Mouse (Mus musculus) G1E (cell line): ENCODE measurements around the gene Sema5a.

ENCODE experiments used
- CTCF ChIP-seq: IDR thresholded peaks from 2 replicates; pipeline ENCODE4 v1.5.1; 2012; ENCODE audit warnings: low read depth, low read length, inconsistent platforms, mixed read lengths
- GATA1 ChIP-seq: IDR thresholded peaks from 2 replicates; pipeline ENCODE4 v1.6.1; 2012; ENCODE audit warnings: borderline replicate concordance, low read length, inconsistent platforms, mixed read lengths
- TAL1 ChIP-seq: conservative IDR thresholded peaks from 2 replicates; pipeline ENCODE4 v1.6.1; 2012; ENCODE audit warnings: low read depth, low read length, inconsistent platforms, mixed read lengths

GRCm38 (mm10) chr15:32422631-32423030, 178.0 kb downstream of the Sema5a start:
- TF ChIP-seq GATA1 (no peak), TAL1 (no peak), CTCF (no peak)
